Mouse (Mus musculus) lung, postnatal 0 days (tissue): ENCODE measurements at regions not wholly inside any gene's neighbourhood (a gene's known extent, or its start where the extent isn't known, plus 50 kb on each side); places are given as distances from the start of the nearest gene placed in this dataset.

Experiments used
- CTCF ChIP-seq: IDR thresholded peaks from 2 replicates; pipeline ENCODE4 v1.5.1; 2016; ENCODE audit warnings: antibody characterized with exemption, mild to moderate bottlenecking
- EP300 ChIP-seq: IDR thresholded peaks from 2 replicates; pipeline ENCODE4 v1.6.1; 2016; ENCODE audit warnings: antibody characterized with exemption, mild to moderate bottlenecking, control low read depth

- TF ChIP-seq CTCF (no peak), EP300 (no peak)
Observed at GRCm38 (mm10) chr16:54902911-54903310, 394.9 kb downstream of the Zpld1 start.
